Mouse (Mus musculus) embryonic stem cell, embryonic (primary cell): Measurements from ENCODE around the gene Smoc1.

ENCODE experiments used
- CTCF ChIA-PET, 4 experiments: fragments of 300-600 bp in 2 of 4; fragments of 350-600 bp in 2 of 4; sonication (Branson Sonifier 250); formaldehyde crosslinking; loops; one replicate each; lab custom pipeline; 2022; ENCODE audit warnings: inconsistent platforms in 2 of 4; lab: Charles Lee
- POLR2A ChIA-PET, 4 experiments: fragments of 300-600 bp in 2 of 4; fragments of 350-600 bp in 2 of 4; sonication (Branson Sonifier 250); formaldehyde crosslinking; loops; one replicate each; lab custom pipeline; 2022; ENCODE audit warnings: antibody characterized with exemption in 4 of 4, inconsistent platforms in 1 of 4; lab: Charles Lee

Gene Smoc1

GRCm38 (mm10) chr12:81093211-81093610 lies 66.6 kb downstream of the Smoc1 start:
- ChIA-PET POLR2A (no interaction called here), CTCF (no interaction called here)

- ChIA-PET CTCF (no interaction called here), POLR2A (interaction anchor here in 3 of 4 experiments (0.6 to 4.3 kb wide), 4 partner anchors 14 to 88 kb away, joined by 3 to 24 read pairs (median 4); partner anchors contain the start of gene Smoc1 (in 1 of the 3))
Measured at GRCm38 (mm10) chr12:81094766-81095405, 68.3 kb downstream of the Smoc1 start.

GRCm38 (mm10) chr12:81097267-81097666 lies 70.7 kb downstream of the Smoc1 start:
- ChIA-PET CTCF (no interaction called here), POLR2A (interaction anchor here in 2 of 4 experiments (0.7 to 4.3 kb wide), 5 partner anchors 11 to 435 kb away, joined by 3 to 24 read pairs (median 3); partner anchors contain the start of gene Smoc1 (in 1 of the 2))

DNA sequence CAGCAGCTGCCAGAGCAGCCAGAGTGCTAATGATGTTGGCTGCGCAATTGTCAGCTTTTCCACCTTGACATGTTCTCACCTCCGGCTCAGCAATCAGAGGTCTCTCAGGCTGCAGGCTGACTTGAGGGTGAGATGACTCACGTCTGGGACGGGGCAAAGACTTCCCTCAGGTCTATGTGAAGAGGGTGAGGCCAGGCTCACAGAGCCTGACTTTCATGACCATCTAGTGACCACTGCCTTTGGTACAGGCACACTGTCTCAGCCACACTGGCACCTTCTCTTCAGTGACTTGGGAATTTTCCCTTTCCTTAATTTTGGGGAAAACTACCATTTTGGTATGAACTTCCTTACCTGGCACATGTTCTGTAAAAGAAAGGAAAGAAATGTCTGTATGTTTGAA lies 71.1 kb downstream of the Smoc1 start:
- CTCF ChIA-PET: no interaction called here
- POLR2A ChIA-PET: interaction anchor here in 2 of 4 experiments (0.7 to 4.3 kb wide), 3 partner anchors 11 to 436 kb away, joined by 3 to 24 read pairs (median 3); no protein-coding TSS in a partner anchor

DNA sequence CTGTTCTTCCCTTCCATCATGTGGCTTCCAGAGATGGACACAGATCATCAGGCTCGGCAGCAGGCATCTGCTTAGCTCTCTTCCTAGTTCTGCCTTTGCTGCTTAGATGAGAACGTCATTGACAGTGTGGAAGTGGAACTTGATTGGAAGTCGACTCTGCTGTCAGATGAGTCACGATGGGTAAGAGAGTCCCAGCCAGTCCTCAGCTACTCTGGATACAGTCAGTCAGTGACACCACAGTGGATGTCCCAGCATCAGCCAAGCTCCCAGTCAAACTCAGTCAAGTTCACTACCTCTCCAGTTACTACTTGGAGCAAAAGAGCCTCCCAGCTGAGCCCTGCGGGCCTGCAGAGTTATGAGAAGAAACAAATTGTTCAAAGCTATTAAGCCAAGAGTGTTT lies 72.6 kb downstream of the Smoc1 start:
- CTCF ChIA-PET: interaction anchor here in 1 of 4 experiments (0.6 kb wide), 1 partner anchor 520 kb away, joined by 3 read pairs; no protein-coding TSS in a partner anchor

GRCm38 (mm10) chr12:81101691-81102090 lies 75.1 kb downstream of the Smoc1 start:
- ChIA-PET CTCF (no interaction called here), POLR2A (interaction anchor here in 1 of 4 experiments (0.5 kb wide), 1 partner anchor 130 kb away, joined by 3 read pairs; no protein-coding TSS in a partner anchor)

More for the DNA sequence above, 72.6 kb downstream of the Smoc1 start:
- POLR2A ChIA-PET: interaction anchor here in 2 of 4 experiments (0.7 to 1.1 kb wide), 2 partner anchors 9 to 27 kb away, joined by 3 read pairs; no protein-coding TSS in a partner anchor

DNA sequence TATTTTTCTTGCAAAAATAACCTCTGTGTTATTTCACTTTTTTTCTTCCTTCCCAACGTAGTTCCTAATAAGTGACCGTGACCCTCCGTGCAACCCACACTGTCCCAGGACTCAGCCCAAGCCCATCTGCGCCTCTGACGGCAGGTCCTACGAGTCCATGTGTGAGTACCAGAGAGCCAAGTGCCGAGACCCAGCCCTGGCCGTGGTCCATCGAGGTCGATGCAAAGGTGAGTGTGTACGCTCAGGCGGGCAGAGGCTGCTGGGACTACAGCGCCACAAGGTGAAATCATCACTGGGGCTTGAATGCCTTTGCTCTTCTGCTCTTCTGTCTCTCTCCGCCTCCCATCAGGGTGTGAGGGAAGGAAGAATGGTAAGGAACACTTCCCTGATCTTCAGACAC lies 77.9 kb downstream of the Smoc1 start:
- ChIA-PET CTCF (no interaction called here), POLR2A (interaction anchor here in 2 of 4 experiments (1.0 to 1.3 kb wide), 2 partner anchors 78 to 86 kb away, joined by 4 to 5 read pairs; partner anchors contain the start of gene Smoc1 (in 1 of the 2))

- CTCF ChIA-PET: no interaction called here
- POLR2A ChIA-PET: interaction anchor here in 3 of 4 experiments (0.6 to 1.3 kb wide), 5 partner anchors 53 to 1442 kb away, joined by 3 to 6 read pairs (median 4); partner anchors contain the start of genes Smoc1 (in 1 of the 3) and Srsf5 (in 1 of the 3)
Measured at GRCm38 (mm10) chr12:81105721-81106633, 79.4 kb downstream of the Smoc1 start.

- ChIA-PET CTCF (interaction anchor here in 1 of 4 experiments (0.6 kb wide), 1 partner anchor 379 kb away, joined by 3 read pairs; no protein-coding TSS in a partner anchor), POLR2A (interaction anchor here in 2 of 4 experiments (0.8 to 2.9 kb wide), 24 partner anchors 11 to 1636 kb away, joined by 3 to 25 read pairs (median 5); partner anchors contain the start of genes Srsf5 (in 2 of the 2), Med6 (in 1 of the 2) and Smoc1 (in 1 of the 2))
Measured at GRCm38 (mm10) chr12:81107278-81108100, 80.9 kb downstream of the Smoc1 start.

- CTCF ChIA-PET: no interaction called here
Measured at GRCm38 (mm10) chr12:81108600-81109011, 82.0 kb downstream of the Smoc1 start.

DNA sequence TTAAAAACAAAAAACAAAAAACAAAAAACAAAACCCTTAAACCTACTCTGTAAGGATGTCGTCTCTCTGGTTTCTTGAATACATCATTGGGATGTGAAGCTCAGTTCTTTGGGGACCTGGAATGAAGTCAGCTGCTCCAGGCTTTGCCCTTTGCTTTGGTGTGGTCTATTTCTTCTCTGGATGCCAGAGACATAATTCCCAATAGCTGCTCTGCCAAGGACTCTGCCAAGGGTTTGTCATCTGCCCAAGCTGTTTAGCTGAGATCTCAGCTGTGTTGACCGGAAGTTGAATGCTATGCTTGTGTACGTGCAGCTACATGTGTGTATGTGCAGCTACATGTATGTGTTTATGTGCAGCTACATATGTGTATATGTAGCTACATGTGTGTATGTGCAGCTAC lies 83.4 kb downstream of the Smoc1 start:
- POLR2A ChIA-PET: interaction anchor here in 2 of 4 experiments (0.6 to 1.0 kb wide), 3 partner anchors 11 to 379 kb away, joined by 3 read pairs; partner anchors contain the start of gene Srsf5 (in 1 of the 2)
- CTCF ChIA-PET: no interaction called here

More at GRCm38 (mm10) chr12:81108600-81109011, 82.0 kb downstream of the Smoc1 start:
- POLR2A ChIA-PET: interaction anchor here in 3 of 4 experiments (0.5 to 2.9 kb wide), 38 partner anchors 9 to 1637 kb away, joined by 3 to 25 read pairs (median 5); partner anchors contain the start of genes Srsf5 (in 2 of the 3), Med6 (in 1 of the 3) and Smoc1 (in 1 of the 3)

DNA sequence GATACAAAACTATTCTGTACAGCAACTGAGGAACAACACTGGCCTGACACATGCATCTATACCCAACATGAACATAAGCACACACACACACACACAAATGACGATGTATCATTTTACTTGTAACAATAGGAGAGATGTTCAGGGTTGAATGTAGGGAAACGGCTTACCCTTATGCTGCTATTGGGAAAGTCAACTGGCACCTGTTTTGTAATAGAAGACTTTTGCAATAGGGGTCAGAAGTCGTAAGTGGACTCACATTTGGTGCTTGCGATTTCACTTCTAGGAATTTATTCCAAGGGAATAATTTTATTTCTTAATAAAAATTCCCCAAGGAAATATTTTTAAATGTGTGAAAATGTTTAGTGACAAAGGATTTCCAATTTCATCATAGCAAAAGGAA lies 85.7 kb downstream of the Smoc1 start:
- POLR2A ChIA-PET: no interaction called here
- CTCF ChIA-PET: no interaction called here

- ChIA-PET POLR2A (interaction anchor here in 2 of 4 experiments (2.0 to 2.5 kb wide), 2 partner anchors 12 kb away, joined by 7 to 13 read pairs; no protein-coding TSS in a partner anchor), CTCF (no interaction called here)
Measured at GRCm38 (mm10) chr12:81120301-81120700, 93.7 kb downstream of the Smoc1 start.

DNA sequence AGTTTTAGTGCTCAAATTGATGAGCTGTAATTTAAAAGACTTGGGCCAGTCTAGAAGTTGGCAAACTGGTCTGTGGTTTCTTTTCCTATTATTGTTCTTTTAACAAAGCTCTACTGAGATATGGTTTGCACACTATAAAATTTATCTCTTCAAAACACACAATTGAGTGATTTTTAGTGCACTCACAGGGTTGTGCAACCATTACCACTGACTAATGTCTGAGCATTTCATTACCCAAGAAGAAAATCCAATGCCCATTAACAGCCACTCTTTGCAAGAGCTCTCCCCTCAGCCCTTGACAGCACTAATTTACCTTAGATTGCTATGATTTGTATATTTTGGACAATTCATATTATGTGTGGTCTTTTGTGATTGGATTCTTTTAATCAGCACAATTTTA lies 97.2 kb downstream of the Smoc1 start:
- POLR2A ChIA-PET: interaction anchor here in 2 of 4 experiments (1.3 to 1.4 kb wide), 2 partner anchors 15 to 16 kb away, joined by 3 to 4 read pairs; no protein-coding TSS in a partner anchor

DNA sequence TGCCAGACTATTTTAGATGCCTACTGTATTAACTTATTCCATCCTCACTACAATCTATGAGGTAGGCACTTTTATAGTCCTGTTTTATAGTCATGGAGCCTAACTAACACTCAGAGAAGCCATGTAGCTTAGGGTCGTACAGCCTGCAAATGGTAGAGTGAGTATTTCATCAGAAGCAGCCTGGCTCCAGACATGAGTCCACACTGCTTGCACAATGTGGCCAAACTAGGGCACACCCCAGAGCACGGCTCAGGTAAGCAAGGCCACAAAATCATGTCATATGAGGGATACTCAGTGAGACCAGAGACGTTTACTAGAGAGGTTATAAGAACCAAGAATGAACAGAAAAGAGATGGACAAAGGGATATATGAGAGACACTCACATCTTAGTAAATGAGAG lies 100.2 kb downstream of the Smoc1 start:
- CTCF ChIA-PET: no interaction called here
- POLR2A ChIA-PET: no interaction called here

More for the DNA sequence above, 97.2 kb downstream of the Smoc1 start:
- CTCF ChIA-PET: interaction anchor here in 1 of 4 experiments (0.6 kb wide), 1 partner anchor 36 kb away, joined by 4 read pairs; no protein-coding TSS in a partner anchor

GRCm38 (mm10) chr12:81128693-81129092 lies 102.1 kb downstream of the Smoc1 start:
- ChIA-PET POLR2A (no interaction called here), CTCF (no interaction called here)

DNA sequence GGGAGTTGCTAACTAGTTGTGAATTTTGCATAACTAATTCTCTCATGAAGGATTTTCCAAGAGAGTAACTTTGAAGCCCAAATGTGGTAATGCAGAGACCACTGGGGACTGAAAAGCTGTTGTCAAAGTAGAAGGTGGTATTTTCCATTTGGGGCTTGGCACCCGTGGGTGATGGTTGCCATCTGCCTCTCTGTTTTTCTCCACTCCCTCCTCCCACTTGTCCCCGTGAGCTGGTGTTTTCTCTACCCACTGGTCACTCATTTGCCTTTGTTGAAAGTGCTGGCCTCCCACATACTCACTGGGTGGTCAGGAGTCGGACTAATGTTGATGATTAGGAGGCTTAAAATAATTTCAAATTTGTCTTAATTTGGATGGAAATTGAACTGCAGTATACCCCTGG lies 104.1 kb downstream of the Smoc1 start:
- CTCF ChIA-PET: no interaction called here
- POLR2A ChIA-PET: interaction anchor here in 1 of 4 experiments (1.5 kb wide), 1 partner anchor 22 kb away, joined by 3 read pairs; no protein-coding TSS in a partner anchor
